Mouse (Mus musculus) layer of hippocampus, postnatal 25 days (tissue): ENCODE data around the gene Vmn1r226. TPM values are rescaled to one million over a fixed set of nuclear protein-coding genes. Genes with fewer than 3 reads are reported as not detected.

ENCODE experiments used
- DNase-seq, 2 experiments: peaks; one replicate each; pipeline ENCODE4 v3.0.0; 2022; ENCODE audit warnings: mixed read lengths in 2 of 2, low spot score in 1 of 2; ENCODE audit errors: extremely low spot score in 1 of 2
- total RNA-seq, 2 experiments: library from RNA; stranded (reverse); gene quantifications; 2 replicates each; pipeline ENCODE4 v1.2.3; 2021

Vmn1r226 gene
- total RNA-seq: not detected

DNA sequence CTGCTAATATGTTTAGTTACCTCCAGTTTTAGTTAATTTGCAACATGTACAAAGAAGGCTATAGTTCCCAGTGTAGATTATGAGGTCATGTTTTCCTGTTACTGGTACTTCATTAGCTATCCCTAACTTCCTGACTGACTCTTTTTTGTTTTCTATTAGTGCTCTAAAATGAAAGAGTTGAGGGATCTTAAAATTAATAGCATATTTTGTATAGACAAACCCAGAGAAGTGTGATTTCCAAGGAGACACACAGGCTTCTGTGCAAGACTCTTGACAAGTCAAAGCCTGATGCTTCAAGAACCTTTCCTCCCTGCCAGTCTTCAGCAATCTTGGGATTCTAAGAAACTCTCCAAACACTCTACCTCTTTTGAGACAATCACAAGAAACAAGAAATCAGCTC lies at the start of gene Vmn1r226:
Gene Vmn1r226, plus strand, starts transcription at position 301 of the 400 bp plus-strand sequence.
- DNase-seq: no peak

DNA sequence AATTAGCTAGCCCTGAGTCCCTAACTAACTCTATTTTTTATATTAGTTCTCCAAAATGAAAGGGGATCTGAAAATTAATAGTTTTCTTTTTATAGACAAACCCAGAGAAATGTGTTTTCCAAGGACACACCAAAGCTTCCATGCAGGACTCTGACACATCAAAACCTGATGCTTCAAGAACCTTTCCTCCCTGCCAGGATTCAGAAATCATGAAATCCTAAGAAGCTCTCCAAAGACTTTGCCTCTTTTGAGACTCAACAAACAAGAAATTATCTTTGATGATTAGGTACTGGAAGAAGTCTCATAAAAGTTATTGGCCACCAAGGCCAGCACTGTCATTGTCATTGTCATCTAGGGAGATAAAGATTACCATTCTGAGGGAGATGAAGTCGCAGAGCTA lies 46.9 kb downstream of the Vmn1r226 start, which contains the start of gene Vmn1r227:
Gene Vmn1r227, plus strand, starts transcription at position 301 of the 400 bp plus-strand sequence.
- DNase-seq: no peak

Other genes with a start within 250 kb of the Vmn1r226 start
- not detected for gene Vmn2r108, start 201.5 kb upstream of the Vmn1r226 start, total RNA-seq
- not detected for gene Vmn1r225, start 184.7 kb upstream of the Vmn1r226 start, total RNA-seq
- gene Vmn2r109, start 118.1 kb upstream of the Vmn1r226 start, total RNA-seq: not detected
- gene Vmn2r110, start 86.4 kb upstream of the Vmn1r226 start, total RNA-seq: not detected
- not detected for gene Fpr-rs3, start 58.0 kb upstream of the Vmn1r226 start, total RNA-seq
- gene Vmn1r227, start 47.0 kb downstream of the Vmn1r226 start, total RNA-seq: not detected
- not detected for gene Vmn1r228, start 103.3 kb downstream of the Vmn1r226 start, total RNA-seq
- under 1 TPM; 0.05 to 0.07 TPM for gene Vmn1r229, start 128.7 kb downstream of the Vmn1r226 start, total RNA-seq
- not detected for gene Vmn1r230, start 157.6 kb downstream of the Vmn1r226 start, total RNA-seq
- gene Vmn1r231, start 222.2 kb downstream of the Vmn1r226 start, total RNA-seq: not detected
- gene Vmn1r232, start 236.9 kb downstream of the Vmn1r226 start, total RNA-seq: not detected